Mouse (Mus musculus): ENCODE measurements at regions not wholly inside any gene's neighbourhood (a gene's known extent, or its start where the extent isn't known, plus 50 kb on each side); places are given as distances from the start of the nearest gene placed in this dataset.
A peak's percentile ranks its signal among the peaks of the same experiment; 100 is the strongest.

DNA sequence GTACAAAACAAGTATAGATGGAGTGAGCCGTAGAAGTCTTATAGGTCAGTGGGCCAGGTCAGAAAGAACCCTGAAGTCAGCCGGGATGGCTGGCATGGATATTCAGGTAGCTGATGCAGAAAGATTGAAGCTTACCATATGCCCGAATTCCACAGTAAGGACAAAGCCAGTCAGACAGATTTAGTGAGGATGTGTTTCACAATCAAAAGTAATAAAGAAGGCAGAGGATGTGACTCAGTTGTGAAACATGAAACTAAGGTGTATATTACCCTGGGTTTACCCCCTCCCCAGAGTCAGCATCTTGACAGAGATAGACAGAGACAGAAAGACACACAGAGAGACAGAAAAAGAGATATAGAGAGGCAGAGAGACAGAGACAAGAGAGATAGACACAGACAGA, 109.3 kb upstream of the Sgcd start:
- no peak for DNase-seq

DNA sequence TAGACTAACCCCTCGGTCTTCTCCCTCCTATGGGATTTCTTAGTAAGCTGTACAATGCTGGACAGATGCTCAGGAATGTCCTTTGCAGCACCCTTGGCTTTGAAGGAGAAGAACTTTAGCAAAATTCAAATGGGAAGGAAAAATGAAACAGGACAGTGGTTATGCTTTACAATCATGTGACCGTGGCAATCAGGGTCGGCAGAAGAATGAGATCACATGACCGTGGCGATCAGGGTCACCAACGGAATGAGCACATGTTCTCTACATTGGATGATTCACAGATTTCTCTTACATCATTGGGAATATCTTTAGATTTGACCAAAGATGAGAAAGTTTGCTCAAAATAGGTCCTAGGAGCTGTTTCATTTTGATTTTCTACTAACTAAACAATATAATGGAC, 108.7 kb upstream of the Sgcd start:
- no peak for DNase-seq

DNA sequence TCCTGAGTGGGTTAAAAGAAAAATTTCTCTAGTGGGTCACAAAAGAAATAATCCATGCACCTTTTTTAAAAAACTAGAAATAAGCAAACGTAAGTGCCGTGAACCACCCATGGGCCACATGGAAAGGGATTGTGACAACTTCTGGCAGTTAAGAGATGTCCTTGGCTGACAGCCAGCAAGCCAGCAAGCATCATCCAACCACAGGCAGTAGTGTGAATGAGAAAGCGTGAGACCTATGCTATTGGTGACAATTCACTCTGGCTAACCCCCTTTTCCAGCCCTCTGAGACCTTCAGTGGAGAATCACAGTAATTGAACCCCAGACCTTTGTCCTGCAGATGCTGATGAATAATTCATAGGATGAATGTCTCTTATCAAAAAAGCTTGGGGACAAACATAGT, 78.3 kb upstream of the Sgcd start:
- DNase-seq: peak; percentile 14 to 27

DNA sequence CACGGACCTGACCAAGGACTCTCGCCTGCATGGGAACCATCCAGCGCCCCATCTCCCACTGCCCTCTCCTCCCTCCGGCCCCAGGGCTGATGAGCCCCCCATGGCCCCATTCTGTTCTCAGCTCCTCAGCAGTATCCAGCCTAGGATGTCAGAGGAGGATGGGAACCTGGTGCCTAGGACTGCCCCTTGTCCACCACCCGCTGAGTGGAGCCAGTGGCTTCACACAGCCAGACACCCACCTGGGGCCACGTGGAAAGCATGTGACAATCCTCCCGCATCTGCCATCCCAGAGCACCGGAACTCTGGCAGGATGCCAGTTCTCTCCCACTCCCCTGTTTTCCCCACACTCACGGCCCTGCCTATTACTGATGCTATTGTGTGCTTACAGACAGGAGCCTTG, 75.0 kb upstream of the Sgcd start:
- DNase-seq: no peak

DNA sequence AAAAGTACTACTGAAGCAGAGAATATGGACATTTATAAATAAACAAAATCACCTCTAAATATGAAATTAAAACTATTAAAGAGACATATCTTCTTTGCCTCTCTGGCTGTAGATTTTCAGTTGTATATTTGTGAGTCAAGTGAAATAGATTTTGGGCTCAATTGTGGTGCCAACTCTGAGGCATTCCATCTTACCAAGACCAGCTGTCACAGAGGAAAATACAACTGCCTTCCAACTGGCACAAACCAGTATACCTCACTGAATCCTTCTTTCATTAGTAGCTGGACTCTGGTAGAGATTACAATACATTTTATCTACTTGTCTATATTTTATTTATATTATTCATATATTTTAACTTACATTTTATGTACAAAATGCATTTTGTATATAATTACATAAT, 72.7 kb upstream of the Sgcd start:
- no peak for DNase-seq

DNA sequence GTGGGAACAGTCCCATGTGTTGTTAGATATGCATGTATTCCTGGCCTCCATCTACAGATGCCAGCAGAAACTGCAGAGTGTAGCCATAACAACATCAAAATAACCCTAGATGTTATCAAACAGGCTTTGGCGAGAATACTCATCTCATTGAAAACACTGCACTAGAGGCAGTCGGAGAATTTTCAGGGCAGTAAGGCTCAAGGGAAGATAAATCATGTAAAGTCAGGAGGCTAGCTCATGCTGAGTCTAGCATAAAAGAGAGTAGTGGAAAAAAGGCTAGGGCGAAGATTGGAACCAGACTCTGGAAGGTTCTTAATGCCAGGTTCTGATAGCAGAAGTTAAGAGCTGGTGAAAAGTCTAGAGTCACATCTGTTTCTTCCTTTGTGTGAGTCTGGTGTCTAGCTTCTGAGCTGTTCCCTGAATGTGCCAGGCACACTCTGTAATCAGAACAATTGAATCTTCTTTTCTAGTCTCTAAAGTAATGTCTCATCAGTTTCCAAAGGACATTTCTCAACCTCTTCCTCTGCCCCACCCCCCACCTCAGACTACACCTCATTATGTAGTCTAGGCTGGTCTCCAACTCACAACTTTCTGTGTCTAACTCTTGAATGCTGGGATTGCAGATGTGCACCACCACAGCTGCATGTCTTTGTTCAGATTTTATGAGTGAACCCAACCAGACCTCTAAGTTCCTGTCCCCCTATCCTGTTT, 62.5 kb upstream of the Sgcd start:
- DNase-seq: no peak

DNA sequence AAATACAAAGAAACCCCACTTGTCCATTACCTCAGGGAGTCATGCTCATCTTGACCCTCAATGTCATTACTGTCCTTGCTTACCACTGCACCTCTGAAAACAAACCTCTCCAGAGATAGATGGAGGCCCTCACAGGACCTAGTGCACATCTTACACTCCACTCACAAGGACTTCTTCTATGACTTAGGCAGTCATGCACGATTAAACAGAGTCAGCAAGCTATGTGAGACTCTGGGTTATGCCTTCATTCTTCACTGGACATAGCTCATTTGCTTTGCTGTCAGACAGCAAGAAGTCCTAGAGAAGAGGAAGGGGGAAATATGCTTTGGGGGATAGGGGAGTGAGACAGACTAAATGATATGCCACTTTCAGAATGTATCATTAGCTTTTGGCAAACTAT, 59.5 kb upstream of the Sgcd start:
- no peak for DNase-seq
